Mouse (Mus musculus) thymus, adult 2 months (tissue): ENCODE results near the gene Dab1.

ENCODE experiments used
- CTCF ChIP-seq: fragments of 200-500 bp; IDR thresholded peaks from 2 replicates; pipeline ENCODE4 v1.5.1; 2012; ENCODE audit warnings: mild to moderate bottlenecking, control low read depth, low read length, moderate library complexity, borderline replicate concordance; ENCODE audit not compliant: control insufficient read depth, poor library complexity, insufficient read depth; ENCODE audit errors: extremely low read depth
- POLR2A ChIP-seq: fragments of 200-500 bp; IDR thresholded peaks from 2 replicates; pipeline ENCODE4 v1.6.1; 2012; ENCODE audit warnings: mild to moderate bottlenecking, low read length, control low read depth, moderate library complexity; ENCODE audit not compliant: control insufficient read depth, poor library complexity, insufficient read depth; ENCODE audit errors: extremely low read depth

- TF ChIP-seq POLR2A (no peak), CTCF (no peak)
These were observed 831.5 kb downstream of the Dab1 start for GRCm38 (mm10) chr4:104450645-104451044.
